Mouse (Mus musculus): ENCODE measurements at regions not wholly inside any gene's neighbourhood (a gene's known extent, or its start where the extent isn't known, plus 50 kb on each side); places are given as distances from the start of the nearest gene placed in this dataset.

GRCm38 (mm10) chr7:136349651-136350050 lies 544.8 kb upstream of the Mgmt start:
- DNase-seq (ENCODE audit: low spot score in 2 of 2), result no peak

GRCm38 (mm10) chr7:136357011-136357410 lies 537.4 kb upstream of the Mgmt start:
- no peak for DNase-seq (ENCODE audit: low spot score in 2 of 2)

- DNase-seq (ENCODE audit: low spot score in 2 of 2), result no peak
Measured at GRCm38 (mm10) chr7:136365318-136366211, 528.8 kb upstream of the Mgmt start.

GRCm38 (mm10) chr7:136377259-136377658 lies 517.2 kb upstream of the Mgmt start:
- DNase-seq (ENCODE audit: low spot score in 2 of 2), result no peak

- DNase-seq (ENCODE audit: low spot score in 2 of 2), result no peak
Measured at GRCm38 (mm10) chr7:136377742-136378141, 516.7 kb upstream of the Mgmt start.

- DNase-seq (ENCODE audit: low spot score in 2 of 2), result no peak
Measured at GRCm38 (mm10) chr7:136378321-136378720, 516.1 kb upstream of the Mgmt start.

- DNase-seq (ENCODE audit: low spot score in 2 of 2), result no peak
Measured at GRCm38 (mm10) chr7:136379319-136379718, 515.1 kb upstream of the Mgmt start.

- no peak for DNase-seq (ENCODE audit: low spot score in 2 of 2)
Measured at GRCm38 (mm10) chr7:136379741-136380140, 514.7 kb upstream of the Mgmt start.

GRCm38 (mm10) chr7:136383296-136383695 lies 511.1 kb upstream of the Mgmt start:
- DNase-seq (ENCODE audit: low spot score in 2 of 2), result no peak

- DNase-seq (ENCODE audit: low spot score in 2 of 2), result no peak
Measured at GRCm38 (mm10) chr7:136387736-136388135, 506.7 kb upstream of the Mgmt start.

- DNase-seq (ENCODE audit: low spot score in 2 of 2), result no peak
Measured at GRCm38 (mm10) chr7:136390066-136390465, 504.3 kb upstream of the Mgmt start.

- no peak for DNase-seq (ENCODE audit: low spot score in 2 of 2)
Measured at GRCm38 (mm10) chr7:136393454-136393853, 501.0 kb upstream of the Mgmt start.

GRCm38 (mm10) chr7:136395838-136396237 lies 498.6 kb upstream of the Mgmt start:
- no peak for DNase-seq (ENCODE audit: low spot score in 2 of 2)

- DNase-seq (ENCODE audit: low spot score in 2 of 2), result no peak
Measured at GRCm38 (mm10) chr7:136397101-136397500, 497.3 kb upstream of the Mgmt start.

- no peak for DNase-seq (ENCODE audit: low spot score in 2 of 2)
Measured at GRCm38 (mm10) chr7:136402688-136403597, 491.5 kb upstream of the Mgmt start.

GRCm38 (mm10) chr7:136405391-136405790 lies 489.0 kb upstream of the Mgmt start:
- DNase-seq (ENCODE audit: low spot score in 2 of 2), result no peak

GRCm38 (mm10) chr7:136406258-136407100 lies 487.9 kb upstream of the Mgmt start:
- no peak for DNase-seq (ENCODE audit: low spot score in 2 of 2)

- no peak for DNase-seq (ENCODE audit: low spot score in 2 of 2)
Measured at GRCm38 (mm10) chr7:136414808-136415207, 479.6 kb upstream of the Mgmt start.

GRCm38 (mm10) chr7:136417327-136417726 lies 477.1 kb upstream of the Mgmt start:
- no peak for DNase-seq (ENCODE audit: low spot score in 2 of 2)

GRCm38 (mm10) chr7:136423846-136424531 lies 470.4 kb upstream of the Mgmt start:
- DNase-seq (ENCODE audit: low spot score in 2 of 2), result no peak

GRCm38 (mm10) chr7:136427164-136427563 lies 467.2 kb upstream of the Mgmt start:
- no peak for DNase-seq (ENCODE audit: low spot score in 2 of 2)

Data from spleen, postnatal 14 days (tissue).